Mouse (Mus musculus) C3H10T1/2 (cell line): ENCODE measurements around the gene Astn2. TPM values are rescaled to one million over a fixed set of nuclear protein-coding genes. Genes with fewer than 3 reads are reported as not detected.

ENCODE experiments used
- polyA plus RNA-seq, 2 experiments: library from polyadenylated mRNA; unstranded; fragments of >200 nt; fragmentation: generic; extraction: Trizol; gene quantifications; one replicate each; pipeline ENCODE4 v1.2.1; 2012; ENCODE audit warnings: missing spikeins in 2 of 2

Astn2 gene
- under 1 TPM; 0.01 to 0.14 TPM for polyA plus RNA-seq

GRCm38 (mm10) chr4:66404201-66404711, at the start of gene Astn2:
TSS of gene Astn2 (minus strand) at chr4:66404611.

GRCm38 (mm10) chr4:65604504-65605150, 799.8 kb downstream of the Astn2 start, which contains the start of gene Trim32:
TSS of gene Trim32 (plus strand) at chr4:65604986.

